Mouse (Mus musculus): ENCODE results near the gene Gm17728. TPM values are rescaled to one million over a fixed set of nuclear protein-coding genes. Genes with fewer than 3 reads are reported as not detected.

Gene Gm17728
- polyA plus RNA-seq (2012; rRNA removed), result not detected in 2 replicates

GRCm38 (mm10) chr17:9421760-9422159 lies at the start of gene Gm17728:
Gene Gm17728 (plus strand): TSS chr17:9422060.

Other genes with a start within 250 kb of the Gm17728 start
- gene Pabpc6, start 247.7 kb downstream of the Gm17728 start, polyA plus RNA-seq (2012; rRNA removed), result not detected in 2 replicates

Data from colon, adult 2 months (tissue).